Mouse (Mus musculus) limb, embryonic 11.5 days (tissue): ENCODE data around the gene Celf2. TPM values are rescaled to one million over a fixed set of nuclear protein-coding genes. Genes with fewer than 3 reads are reported as not detected.

Experiments used
- ATAC-seq: fragments of 200-750 bp; cut with Nextera tagmentation; 2 replicates; pipeline ENCODE4 v1.8.0; 2017; ENCODE audit warnings: low read depth; ENCODE audit not compliant: insufficient number of reproducible peaks, low FRiP score, low TSS enrichment
- DNase-seq: peaks from one replicate; pipeline ENCODE4 v3.0.0-alpha.2; 2015; ENCODE audit warnings: low spot score
- H3K27ac ChIP-seq: fragments of 300-500 bp; sonication (generic); replicated peaks from 2 replicates; pipeline ENCODE4 v1.5.1; 2014; ENCODE audit warnings: low read depth, mild to moderate bottlenecking, low read length
- H3K27me3 ChIP-seq: fragments of 300-500 bp; sonication (generic); 2 replicates; pipeline ENCODE4 v1.6.1; 2014; ENCODE audit warnings: mild to moderate bottlenecking, low read length, mixed read lengths; ENCODE audit not compliant: control insufficient read depth, insufficient read depth
- H3K36me3 ChIP-seq: fragments of 300-500 bp; sonication (generic); 2 replicates; pipeline ENCODE4 v1.6.1; 2014; ENCODE audit warnings: mild to moderate bottlenecking, low read length, moderate library complexity, mixed read lengths; ENCODE audit not compliant: control insufficient read depth, insufficient read depth
- H3K4me1 ChIP-seq: fragments of 300-500 bp; sonication (generic); 2 replicates; pipeline ENCODE4 v1.6.1; 2014; ENCODE audit warnings: low read length, mixed read lengths; ENCODE audit not compliant: control insufficient read depth, insufficient read depth
- H3K4me2 ChIP-seq: fragments of 300-500 bp; sonication (generic); 2 replicates; pipeline ENCODE4 v1.6.1; 2014; ENCODE audit warnings: low read depth, mild to moderate bottlenecking, moderate library complexity; ENCODE audit not compliant: severe bottlenecking
- H3K4me3 ChIP-seq: fragments of 300-500 bp; sonication (generic); 2 replicates; pipeline ENCODE4 v1.5.1; 2014; ENCODE audit warnings: low read depth, low read length
- H3K9ac ChIP-seq: fragments of 300-500 bp; sonication (generic); 2 replicates; pipeline ENCODE4 v1.6.1; 2014; ENCODE audit warnings: mild to moderate bottlenecking, low read length
- H3K9me3 ChIP-seq: fragments of 300-500 bp; sonication (generic); 2 replicates; pipeline ENCODE4 v1.6.1; 2016; ENCODE audit warnings: low read length; ENCODE audit not compliant: control insufficient read depth
- WGBS: fragments of 180-500 bp; shearing (Covaris S2); extraction: QIAGEN DNeasy Blood & Tissue Kit; methylation state at CpG from one replicate; pipeline ENCODE4 v1.1.7; 2014; 5-methylcytosine and 5-hydroxymethylcytosine counted together
- polyA plus RNA-seq: library from polyadenylated mRNA; unstranded; fragments of >200 nt; fragmentation: Nextera tagmentation; extraction: Ambion mirVana; gene quantifications from 2 replicates; pipeline ENCODE4 v1.2.1, GENCODE M21; 2014

Gene Celf2
- polyA plus RNA-seq, 1 experiment from 2014 or later = 24.1 TPM

DNA sequence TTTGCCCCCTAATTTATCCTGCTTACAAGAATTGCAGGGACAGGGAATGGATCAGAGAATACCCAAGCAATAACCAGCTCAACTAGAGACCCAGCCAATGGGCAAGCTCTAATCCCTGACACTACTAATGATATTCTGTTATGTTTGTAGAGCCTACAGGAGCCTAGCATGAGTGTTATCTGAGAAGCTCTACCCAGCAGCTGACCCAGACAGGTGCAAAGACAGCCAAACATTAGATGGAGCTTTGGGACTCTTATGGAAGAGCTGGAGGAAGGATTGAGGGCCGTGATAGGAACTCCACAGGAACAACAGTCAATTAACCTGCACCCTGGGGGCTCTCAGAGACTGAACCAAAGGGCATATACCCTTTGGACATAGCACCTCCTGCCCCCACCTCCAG is 857.7 kb downstream of the Celf2 start:
- no peaks in the 10 kb centered on the region for H3K36me3 ChIP-seq
- H3K4me1 ChIP-seq = no peaks in the 10 kb centered on the region
- H3K4me3 ChIP-seq = no peak overlapping the region
- H3K9ac ChIP-seq = no peak overlapping the region
- 76% methylated on average over 1 of the region's 1 CpGs for WGBS
- no peak overlapping the region for H3K27ac ChIP-seq
- ATAC-seq (no peak), DNase-seq (no peak)
- no peaks in the 10 kb centered on the region for H3K27me3 ChIP-seq
- no peaks in the 10 kb centered on the region for H3K9me3 ChIP-seq
- no peak overlapping the region for H3K4me2 ChIP-seq

DNA sequence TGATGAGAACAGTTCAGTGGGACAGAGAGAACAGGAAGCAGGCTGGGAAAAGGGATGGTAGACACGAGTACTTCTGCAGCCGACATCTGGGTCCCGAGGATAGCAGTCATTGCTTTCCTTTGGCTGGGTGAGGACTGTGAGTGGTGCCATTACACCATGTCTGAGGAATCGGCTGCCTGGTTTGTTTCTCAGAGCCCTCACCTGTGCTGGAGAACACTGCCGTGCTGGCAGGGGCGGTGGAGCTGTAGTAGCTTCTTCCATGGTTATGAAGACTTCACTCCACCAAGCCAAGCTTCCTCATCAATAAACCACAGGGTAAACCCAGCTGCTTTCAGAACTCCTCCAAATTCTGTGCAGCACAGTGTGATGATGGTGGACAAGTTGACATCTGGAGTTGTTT is 860.5 kb downstream of the Celf2 start:
- WGBS = 85% methylated on average over 6 of the region's 6 CpGs
- H3K9ac ChIP-seq = no peak overlapping the region
- no peaks in the 10 kb centered on the region for H3K9me3 ChIP-seq
- no peak overlapping the region for H3K4me2 ChIP-seq
- H3K4me3 ChIP-seq = no peak overlapping the region
- ATAC-seq (no peak), DNase-seq (no peak)
- H3K27ac ChIP-seq = no peak overlapping the region
- H3K27me3 ChIP-seq = no peaks in the 10 kb centered on the region
- no peaks in the 10 kb centered on the region for H3K4me1 ChIP-seq
- H3K36me3 ChIP-seq = no peaks in the 10 kb centered on the region

DNA sequence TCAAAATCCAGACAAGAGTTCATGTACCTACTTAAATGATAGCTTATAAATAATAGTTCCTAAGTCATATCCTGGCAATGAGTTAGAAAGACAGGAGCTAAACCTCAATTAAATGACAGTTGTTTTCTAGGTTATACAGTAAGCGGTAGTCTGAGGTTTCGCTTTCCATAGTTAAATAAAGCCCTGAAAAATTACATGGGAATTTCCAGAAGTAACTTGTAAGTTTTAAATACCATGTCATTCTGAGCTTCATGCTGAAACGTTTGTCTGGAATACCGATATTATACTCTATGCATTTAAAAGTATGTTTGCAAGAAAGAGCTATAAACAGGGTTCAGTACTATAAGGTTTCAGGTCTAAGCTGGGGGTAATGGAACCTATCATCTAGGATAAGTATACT is 862.3 kb downstream of the Celf2 start:
- 93% methylated on average over 4 of the region's 4 CpGs for WGBS
- no peak overlapping the region for H3K4me2 ChIP-seq
- H3K4me1 ChIP-seq = no peaks in the 10 kb centered on the region
- H3K9me3 ChIP-seq = no peaks in the 10 kb centered on the region
- no peak overlapping the region for H3K4me3 ChIP-seq
- ATAC-seq (no peak), DNase-seq (no peak)
- no peak overlapping the region for H3K9ac ChIP-seq
- no peak overlapping the region for H3K27ac ChIP-seq
- H3K36me3 ChIP-seq = no peaks in the 10 kb centered on the region
- no peaks in the 10 kb centered on the region for H3K27me3 ChIP-seq

DNA sequence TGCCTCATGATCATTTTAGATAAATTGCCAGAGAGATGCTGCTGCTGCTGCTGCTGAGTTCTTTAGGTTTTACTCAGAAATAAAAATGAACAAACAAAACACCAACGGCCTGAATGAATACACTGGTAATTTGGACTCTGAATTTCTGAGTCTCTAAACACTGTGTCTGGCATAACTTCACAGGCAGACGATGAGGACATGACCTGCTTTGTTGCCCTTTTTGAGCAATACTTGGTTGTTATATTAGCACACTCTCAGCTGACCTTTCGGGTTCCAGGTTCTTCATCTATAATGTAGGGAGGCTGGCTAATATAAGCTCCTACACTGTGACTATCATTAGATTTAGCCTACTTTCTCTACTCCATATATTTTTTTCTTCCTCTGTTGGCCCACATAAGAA is 863.0 kb downstream of the Celf2 start:
- Histone ChIP-seq H3K4me2 (no peak overlapping the region), H3K36me3 (no peaks in the 10 kb centered on the region), H3K9ac (no peak overlapping the region), H3K4me3 (no peak overlapping the region), H3K4me1 (no peaks in the 10 kb centered on the region), H3K27ac (no peak overlapping the region), H3K9me3 (no peaks in the 10 kb centered on the region), H3K27me3 (no peaks in the 10 kb centered on the region)
- WGBS = 84% methylated on average over 3 of the region's 3 CpGs
- no peak for ATAC-seq
- no peak for DNase-seq

DNA sequence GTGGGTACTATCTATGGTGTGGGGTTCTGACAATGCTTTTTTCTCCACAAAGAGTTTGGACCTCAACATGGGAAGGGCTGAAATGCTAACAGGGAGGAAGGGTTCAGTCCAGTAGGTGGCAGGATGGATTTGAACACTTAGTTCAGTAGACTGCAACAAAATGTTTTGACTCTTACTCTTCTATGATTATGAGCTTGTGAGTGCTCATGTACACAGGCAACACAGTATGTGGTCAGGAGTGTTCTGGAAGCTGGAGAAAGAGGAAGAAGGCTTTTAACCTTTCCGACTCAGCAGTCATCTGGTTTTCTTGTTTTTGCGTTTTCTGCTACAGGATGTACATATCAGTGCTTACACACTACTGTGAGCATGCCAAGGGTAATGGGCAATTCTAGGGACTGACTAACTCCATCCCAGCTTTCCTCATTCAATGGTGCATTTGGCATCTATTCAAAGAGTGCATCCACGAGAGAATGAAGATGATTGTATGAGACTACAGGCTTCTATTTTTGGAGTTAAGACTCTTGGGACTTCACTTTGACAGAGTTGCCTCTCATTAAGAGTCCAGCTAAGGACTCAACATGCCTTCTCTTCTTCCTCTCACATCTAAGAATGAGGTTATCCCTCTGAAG is 867.0 kb downstream of the Celf2 start:
- no peaks in the 10 kb centered on the region for H3K4me1 ChIP-seq

DNA sequence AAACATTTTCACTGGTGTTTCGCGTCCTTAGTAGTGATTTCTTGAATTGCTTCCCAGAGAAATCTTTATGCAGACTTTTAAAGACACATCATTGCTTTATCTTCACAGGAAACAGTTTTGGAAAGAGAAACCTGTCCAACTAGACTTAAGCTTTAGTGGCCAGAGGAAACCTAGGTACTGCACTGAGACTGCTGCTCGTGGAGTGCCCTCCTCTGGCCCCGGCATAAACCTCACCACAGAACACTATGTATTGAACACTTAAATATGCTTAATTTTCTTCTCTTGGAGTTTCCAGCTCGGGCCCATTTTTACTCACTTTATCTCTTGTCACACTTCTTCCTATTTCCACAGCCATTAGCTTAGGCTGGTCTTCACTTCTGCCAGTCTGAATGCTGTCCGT is 870.0 kb downstream of the Celf2 start:
- no peak for DNase-seq
- 85% methylated on average over 6 of the region's 6 CpGs for WGBS
- no peak overlapping the region for H3K27ac ChIP-seq
- H3K36me3 ChIP-seq = no peaks in the 10 kb centered on the region
- no peaks in the 10 kb centered on the region for H3K4me1 ChIP-seq
- no peak overlapping the region for H3K4me2 ChIP-seq
- H3K9ac ChIP-seq = no peak overlapping the region
- no peaks in the 10 kb centered on the region for H3K27me3 ChIP-seq
- no peak overlapping the region for H3K4me3 ChIP-seq
- no peak for ATAC-seq
- no peaks in the 10 kb centered on the region for H3K9me3 ChIP-seq

More for the DNA sequence above, 867.0 kb downstream of the Celf2 start:
- Histone ChIP-seq H3K9me3 (no peaks in the 10 kb centered on the region), H3K4me2 (no peak overlapping the region), H3K36me3 (no peaks in the 10 kb centered on the region), H3K27ac (no peak overlapping the region), H3K27me3 (no peaks in the 10 kb centered on the region), H3K4me3 (no peak overlapping the region), H3K9ac (no peak overlapping the region)
- DNase-seq = no peak
- ATAC-seq = no peak
- 84% methylated on average over 3 of the region's 3 CpGs for whole genome bisulfite sequencing

DNA sequence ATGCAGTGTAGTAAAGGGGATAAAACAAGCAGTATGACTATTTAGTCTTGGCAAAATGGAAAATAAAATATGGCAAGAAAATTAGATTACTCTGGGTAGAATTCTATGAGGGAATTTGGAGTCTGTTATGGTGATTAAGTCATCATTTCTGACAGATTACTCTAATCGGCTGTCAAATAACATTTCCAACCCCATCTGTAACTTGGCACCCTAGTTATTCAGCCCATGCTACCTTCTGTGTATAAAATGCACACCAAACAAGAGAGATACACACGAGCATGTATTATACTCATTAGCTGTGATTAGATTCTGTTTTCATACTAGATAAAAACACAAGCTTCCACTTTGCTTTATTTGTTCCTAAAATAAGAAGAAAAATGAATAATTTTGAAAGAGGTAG is 872.2 kb downstream of the Celf2 start:
- H3K36me3 ChIP-seq = no peaks in the 10 kb centered on the region
- no peaks in the 10 kb centered on the region for H3K9me3 ChIP-seq
- H3K27ac ChIP-seq = no peak overlapping the region
- no peaks in the 10 kb centered on the region for H3K4me1 ChIP-seq
- no peaks in the 10 kb centered on the region for H3K27me3 ChIP-seq
- WGBS = 84% methylated on average over 2 of the region's 2 CpGs
- H3K4me3 ChIP-seq = no peak overlapping the region
- no peak for DNase-seq
- no peak overlapping the region for H3K9ac ChIP-seq
- H3K4me2 ChIP-seq = no peak overlapping the region
- ATAC-seq = no peak

DNA sequence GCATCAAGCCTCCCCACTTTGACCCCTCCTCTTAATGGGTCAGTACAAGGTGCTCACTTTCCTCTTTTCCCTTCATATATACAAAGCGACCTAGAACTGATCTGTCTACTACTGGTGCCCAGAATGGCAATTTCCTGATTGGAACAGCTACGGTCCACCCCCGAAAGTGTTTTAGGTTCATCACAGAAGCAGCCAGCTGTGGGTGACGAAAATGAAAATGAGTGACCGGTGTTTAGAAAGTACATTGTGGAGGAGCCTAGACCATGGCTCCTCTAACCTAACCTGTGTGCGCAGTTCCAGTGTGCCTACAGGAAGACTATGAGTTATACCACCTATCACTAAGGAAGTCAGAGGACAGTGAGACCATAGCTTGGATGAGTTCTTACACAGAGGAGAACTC is 874.5 kb downstream of the Celf2 start:
- Histone ChIP-seq H3K27me3 (no peaks in the 10 kb centered on the region), H3K4me1 (no peaks in the 10 kb centered on the region), H3K4me3 (no peak overlapping the region), H3K9ac (no peak overlapping the region), H3K27ac (no peak overlapping the region), H3K4me2 (no peak overlapping the region), H3K9me3 (no peaks in the 10 kb centered on the region), H3K36me3 (no peaks in the 10 kb centered on the region)
- no peak for DNase-seq
- no peak for ATAC-seq
- WGBS = 93% methylated on average over 6 of the region's 6 CpGs

DNA sequence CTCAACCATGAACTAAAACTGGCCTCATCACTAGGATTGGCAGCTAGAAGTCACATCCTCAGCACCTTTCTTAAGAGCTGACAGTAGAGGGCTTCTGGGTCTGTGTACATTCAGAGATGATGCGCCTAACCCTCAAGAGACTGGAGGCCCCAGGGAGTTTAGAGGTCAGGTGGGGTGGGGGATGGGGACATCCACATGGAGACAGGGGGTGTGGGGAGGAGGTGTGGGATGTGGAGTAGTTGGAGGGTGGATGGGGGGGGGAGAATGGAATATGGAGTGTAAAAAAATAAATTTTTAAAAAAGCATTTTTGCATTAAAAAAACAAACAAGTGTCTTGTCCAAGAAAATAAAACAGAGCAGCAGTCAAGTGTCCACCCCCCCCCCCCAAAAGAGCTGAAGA is 876.2 kb downstream of the Celf2 start:
- ATAC-seq (no peak), DNase-seq (no peak)
- H3K9me3 ChIP-seq = no peaks in the 10 kb centered on the region
- H3K27ac ChIP-seq = no peak overlapping the region
- no peaks in the 10 kb centered on the region for H3K36me3 ChIP-seq
- no peaks in the 10 kb centered on the region for H3K4me1 ChIP-seq
- H3K4me2 ChIP-seq = no peak overlapping the region
- H3K27me3 ChIP-seq = no peaks in the 10 kb centered on the region
- no peak overlapping the region for H3K9ac ChIP-seq
- H3K4me3 ChIP-seq = no peak overlapping the region
- 93% methylated on average over 1 of the region's 1 CpGs for WGBS
